Mouse (Mus musculus) forebrain, embryonic 10.5 days (tissue): ENCODE measurements around the gene Clybl. TPM values are rescaled to one million over a fixed set of nuclear protein-coding genes. Genes with fewer than 3 reads are reported as not detected.
A peak's percentile ranks its signal among the peaks of the same experiment; 100 is the strongest.

Experiments used
- DNase-seq: peaks from one replicate; pipeline ENCODE4 v3.0.0-alpha.2; 2017; ENCODE audit warnings: low spot score; ENCODE audit errors: extremely low spot score
- H3K27ac ChIP-seq: fragments of 300-500 bp; sonication (generic); 2 replicates; pipeline ENCODE4 v1.5.1; 2016; ENCODE audit warnings: mild to moderate bottlenecking
- H3K27me3 ChIP-seq: fragments of 300-500 bp; sonication (generic); 2 replicates; pipeline ENCODE4 v1.6.1; 2016; ENCODE audit warnings: mild to moderate bottlenecking; ENCODE audit not compliant: poor library complexity, severe bottlenecking
- H3K36me3 ChIP-seq: fragments of 300-500 bp; sonication (generic); replicated peaks from 2 replicates; pipeline ENCODE4 v1.6.1; 2016; ENCODE audit warnings: mild to moderate bottlenecking, moderate library complexity
- H3K4me1 ChIP-seq: fragments of 300-500 bp; sonication (generic); 2 replicates; pipeline ENCODE4 v1.6.1; 2016
- H3K4me3 ChIP-seq: fragments of 300-500 bp; sonication (generic); 2 replicates; pipeline ENCODE4 v1.5.1; 2016; ENCODE audit warnings: mild to moderate bottlenecking, moderate library complexity
- H3K9me3 ChIP-seq: fragments of 300-500 bp; sonication (generic); 2 replicates; pipeline ENCODE4 v1.6.1; 2016; ENCODE audit warnings: mild to moderate bottlenecking, moderate library complexity
- WGBS: fragments of 180-500 bp; shearing (Covaris S2); methylation state at CpG from one replicate; pipeline ENCODE4 v1.1.7; 2016; 5-methylcytosine and 5-hydroxymethylcytosine counted together
- polyA plus RNA-seq: library from polyadenylated mRNA; unstranded; fragments of >200 nt; fragmentation: Nextera tagmentation; extraction: Ambion mirVana; gene quantifications from 2 replicates; pipeline ENCODE4 v1.2.1, GENCODE M21; 2016

Gene Clybl
- polyA plus RNA-seq, 1 experiment from 2014 or later = 35.3 TPM

- H3K4me3 ChIP-seq = no peak overlapping the region
- peaks cover 4% of the 10 kb centered on the region; the same call in 1 of the 2 replicates for H3K9me3 ChIP-seq
- no peak for DNase-seq
- peaks cover 39% of the 10 kb centered on the region for H3K4me1 ChIP-seq
- WGBS = 88% methylated on average over 2 of the region's 2 CpGs
- peaks cover 3% of the 10 kb centered on the region; the same call in 1 of the 2 replicates for H3K36me3 ChIP-seq
- no peak overlapping the region for H3K27ac ChIP-seq
- H3K27me3 ChIP-seq = peaks cover 44% of the 10 kb centered on the region
Observed at GRCm38 (mm10) chr14:122414786-122415185, 233.3 kb downstream of the Clybl start.

GRCm38 (mm10) chr14:122416166-122416771, 234.8 kb downstream of the Clybl start:
- DNase-seq = no peak
- peaks cover 29% of the 10 kb centered on the region for H3K27me3 ChIP-seq
- peaks cover 53% of the 10 kb centered on the region for H3K4me1 ChIP-seq
- no peak overlapping the region; the same call in 1 of the 2 replicates for H3K4me3 ChIP-seq
- 7% methylated on average over 4 of the region's 4 CpGs for whole genome bisulfite sequencing
- H3K27ac ChIP-seq = peak overlapping the region; percentile 79
- peaks cover 4% of the 10 kb centered on the region; the same call in 1 of the 2 replicates for H3K9me3 ChIP-seq
- H3K36me3 ChIP-seq = peaks cover 3% of the 10 kb centered on the region; the same call in 1 of the 2 replicates

DNA sequence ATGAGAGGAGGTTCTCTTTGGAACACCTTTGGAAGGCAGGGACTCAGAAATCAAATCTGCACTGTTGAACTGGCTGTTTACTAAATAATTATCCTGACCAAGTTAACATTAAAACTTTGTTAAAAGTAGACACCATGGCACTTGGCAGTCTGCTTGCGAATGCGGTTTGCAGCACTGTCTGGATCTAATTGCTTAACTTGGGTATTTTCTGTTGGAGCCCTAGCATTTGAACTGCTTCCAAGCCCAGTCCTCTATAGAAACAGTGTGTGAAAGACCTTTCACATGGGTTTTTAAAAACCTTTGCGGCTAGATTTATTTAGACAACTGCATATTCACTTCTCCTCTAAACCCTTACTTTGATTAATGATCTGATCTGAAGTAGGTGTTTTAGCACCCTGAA, 242.9 kb downstream of the Clybl start:
- no peak overlapping the region for H3K4me3 ChIP-seq
- no peak for DNase-seq
- H3K9me3 ChIP-seq = no peaks in the 10 kb centered on the region
- peaks cover 9% of the 10 kb centered on the region; the same call in 1 of the 2 replicates for H3K27me3 ChIP-seq
- peaks cover 57% of the 10 kb centered on the region for H3K4me1 ChIP-seq
- H3K36me3 ChIP-seq = no peaks in the 10 kb centered on the region
- no peak overlapping the region for H3K27ac ChIP-seq
- WGBS = 93% methylated on average over 3 of the region's 3 CpGs

DNA sequence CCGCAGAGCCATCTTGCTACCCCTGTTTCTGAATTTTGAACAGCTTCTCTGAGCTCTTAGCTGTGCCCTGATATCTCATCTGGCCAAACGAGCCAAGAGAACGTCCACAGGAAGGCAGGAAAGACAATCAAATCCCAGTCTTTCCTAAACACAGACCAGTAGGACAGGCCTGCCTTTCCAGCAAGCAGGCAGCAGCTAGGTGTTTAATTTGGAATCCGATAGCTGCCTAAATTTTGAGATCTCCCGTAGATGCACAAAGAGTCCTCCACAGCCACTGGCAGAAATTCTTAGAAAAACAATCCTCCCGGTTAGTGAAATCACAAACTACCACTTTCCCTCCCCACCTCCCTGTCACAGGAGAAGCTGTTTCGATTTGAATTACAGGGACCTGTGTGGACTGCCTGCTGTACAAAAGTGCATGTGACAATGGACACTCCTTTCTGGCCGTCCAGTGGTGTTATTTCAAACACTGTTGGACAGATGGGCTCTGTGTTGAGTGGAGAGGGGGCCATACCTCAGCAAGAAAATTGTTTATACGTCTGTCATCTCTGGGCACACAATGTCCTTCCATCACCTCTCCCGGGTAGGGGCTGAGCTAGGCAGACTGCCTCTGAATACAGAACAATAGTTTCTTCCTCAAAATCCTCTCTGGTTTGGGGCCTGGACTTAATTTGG, 245.2 kb downstream of the Clybl start:
- Histone ChIP-seq H3K36me3 (no peaks in the 10 kb centered on the region), H3K4me3 (no peak overlapping the region), H3K27me3 (peaks cover 8% of the 10 kb centered on the region; the same call in 1 of the 2 replicates), H3K27ac (peak overlapping the region; percentile 42; the same call in 1 of the 2 replicates), H3K4me1 (peaks cover 48% of the 10 kb centered on the region), H3K9me3 (no peaks in the 10 kb centered on the region)
- 62% methylated on average over 10 of the region's 10 CpGs for WGBS
- no peak for DNase-seq

GRCm38 (mm10) chr14:122427204-122427560, 245.7 kb downstream of the Clybl start:
- no peak overlapping the region for H3K4me3 ChIP-seq
- DNase-seq = no peak
- H3K4me1 ChIP-seq = peaks cover 53% of the 10 kb centered on the region
- peak overlapping the region; percentile 42; the same call in 1 of the 2 replicates for H3K27ac ChIP-seq
- 67% methylated on average over 8 of the region's 8 CpGs for WGBS
- H3K36me3 ChIP-seq = no peaks in the 10 kb centered on the region
- H3K27me3 ChIP-seq = peaks cover 3% of the 10 kb centered on the region; the same call in 1 of the 2 replicates
- H3K9me3 ChIP-seq = no peaks in the 10 kb centered on the region

GRCm38 (mm10) chr14:122427654-122428053, 246.2 kb downstream of the Clybl start:
- H3K36me3 ChIP-seq = no peaks in the 10 kb centered on the region
- H3K27ac ChIP-seq = no peak overlapping the region
- WGBS = 89% methylated on average over 3 of the region's 3 CpGs
- H3K27me3 ChIP-seq = no peaks in the 10 kb centered on the region; the same call in 1 of the 2 replicates
- DNase-seq = no peak
- H3K4me3 ChIP-seq = no peak overlapping the region
- H3K4me1 ChIP-seq = peaks cover 58% of the 10 kb centered on the region
- no peaks in the 10 kb centered on the region for H3K9me3 ChIP-seq

DNA sequence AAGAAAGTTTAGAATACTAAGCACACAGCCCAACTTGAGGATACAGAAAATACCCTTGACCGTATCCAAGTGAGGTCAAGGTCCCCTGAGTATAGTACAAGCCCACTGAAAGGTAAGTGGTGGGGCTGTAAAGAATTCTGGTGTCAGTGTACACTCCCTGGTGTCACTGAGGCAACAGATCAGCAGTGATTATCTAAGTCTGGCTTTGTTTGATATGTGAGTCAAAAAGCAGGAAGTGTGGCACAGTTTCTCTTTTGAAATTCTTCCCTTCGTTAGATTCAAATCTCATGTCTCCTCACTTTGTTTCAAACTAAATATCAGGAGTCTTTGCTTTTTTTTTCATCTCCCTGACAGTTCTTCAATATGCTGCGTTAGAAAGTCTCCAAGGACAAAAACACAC, 251.1 kb downstream of the Clybl start:
- no peak for DNase-seq
- WGBS = 80% methylated on average over 3 of the region's 3 CpGs

GRCm38 (mm10) chr14:122434039-122434438, 252.5 kb downstream of the Clybl start:
- no peak for DNase-seq
- Histone ChIP-seq H3K9me3 (no peaks in the 10 kb centered on the region), H3K27me3 (no peaks in the 10 kb centered on the region), H3K36me3 (no peaks in the 10 kb centered on the region), H3K27ac (no peak overlapping the region), H3K4me1 (peaks cover 32% of the 10 kb centered on the region), H3K4me3 (no peak overlapping the region)
- 92% methylated on average over 10 of the region's 10 CpGs for WGBS

More for the DNA sequence above, 251.1 kb downstream of the Clybl start:
- Histone ChIP-seq H3K4me1 (peaks cover 35% of the 10 kb centered on the region), H3K9me3 (no peaks in the 10 kb centered on the region), H3K27ac (no peak overlapping the region), H3K27me3 (no peaks in the 10 kb centered on the region), H3K36me3 (no peaks in the 10 kb centered on the region), H3K4me3 (no peak overlapping the region)

DNA sequence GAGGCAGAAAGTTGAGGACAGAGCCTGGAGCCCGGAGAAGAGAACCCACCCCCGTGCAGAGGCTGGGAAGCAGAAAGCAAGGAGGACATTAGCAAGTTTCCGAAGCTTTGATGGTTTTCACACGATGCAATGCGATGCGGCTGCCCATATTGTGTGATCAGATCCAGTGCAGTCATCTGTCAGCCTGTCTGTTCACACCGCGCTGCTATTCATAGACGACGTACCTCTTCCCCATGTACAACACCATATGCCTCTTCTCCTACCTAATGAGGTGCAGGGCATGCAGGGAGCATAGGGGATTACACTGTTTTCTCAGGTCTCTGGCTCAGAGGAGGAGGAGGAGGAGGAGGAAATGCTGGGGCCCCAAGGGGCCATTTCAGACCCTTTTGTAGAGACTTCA, 255.3 kb downstream of the Clybl start:
- Histone ChIP-seq H3K9me3 (no peaks in the 10 kb centered on the region), H3K27ac (no peak overlapping the region), H3K36me3 (peaks cover 3% of the 10 kb centered on the region; the same call in 1 of the 2 replicates), H3K4me3 (no peak overlapping the region), H3K4me1 (peaks cover 26% of the 10 kb centered on the region), H3K27me3 (no peaks in the 10 kb centered on the region)
- DNase-seq = no peak
- 79% methylated on average over 10 of the region's 10 CpGs for WGBS

- no peaks in the 10 kb centered on the region for H3K9me3 ChIP-seq
- peaks cover 88% of the 10 kb centered on the region for H3K27me3 ChIP-seq
- H3K4me1 ChIP-seq = peaks cover 63% of the 10 kb centered on the region
- WGBS = 2% methylated on average over 29 of the region's 29 CpGs
- peak overlapping the region; percentile 95 for H3K27ac ChIP-seq
- H3K4me3 ChIP-seq = peak overlapping the region; percentile 64
- H3K36me3 ChIP-seq = no peaks in the 10 kb centered on the region
- peak; percentile 65 for DNase-seq
Observed at GRCm38 (mm10) chr14:122449601-122450495, 268.3 kb downstream of the Clybl start.

- peaks cover 83% of the 10 kb centered on the region for H3K27me3 ChIP-seq
- peak within 1 kb of the TSS; percentile 95 for H3K27ac ChIP-seq
- under 1% methylated on average over 58 of the region's 59 CpGs for WGBS
- H3K9me3 ChIP-seq = no peaks in the 10 kb centered on the region
- DNase-seq = peak; percentile 69
- no peaks in the 10 kb centered on the region for H3K36me3 ChIP-seq
- H3K4me3 ChIP-seq = peak within 1 kb of the TSS; percentile 64
- peaks cover 71% of the 10 kb centered on the region for H3K4me1 ChIP-seq
Observed at GRCm38 (mm10) chr14:122450496-122451382, 269.2 kb downstream of the Clybl start, which contains the start of gene Gm5089. Gene Gm5089 (minus strand): TSS chr14:122451115.
